Mouse (Mus musculus) embryonic facial prominence, embryonic 15.5 days (tissue): ENCODE results near the gene Myoz2. TPM values are rescaled to one million over a fixed set of nuclear protein-coding genes. Genes with fewer than 3 reads are reported as not detected.

Experiments used
- ATAC-seq: fragments of 200-750 bp; cut with Nextera tagmentation; 2 replicates; pipeline ENCODE4 v1.8.0; 2017; ENCODE audit warnings: low read depth, moderate TSS enrichment; ENCODE audit not compliant: insufficient number of reproducible peaks, low FRiP score, low TSS enrichment
- H3K27ac ChIP-seq: fragments of 300-500 bp; sonication (generic); replicated peaks from 2 replicates; pipeline ENCODE4 v1.5.1; 2015; ENCODE audit warnings: mild to moderate bottlenecking, inconsistent platforms
- H3K27me3 ChIP-seq: fragments of 300-500 bp; sonication (generic); 2 replicates; pipeline ENCODE4 v1.6.1; 2015; ENCODE audit warnings: inconsistent platforms
- H3K36me3 ChIP-seq: fragments of 300-500 bp; sonication (generic); 2 replicates; pipeline ENCODE4 v1.6.1; 2015; ENCODE audit warnings: mild to moderate bottlenecking, inconsistent platforms
- H3K4me1 ChIP-seq: fragments of 300-500 bp; sonication (generic); 2 replicates; pipeline ENCODE4 v1.6.1; 2015; ENCODE audit warnings: inconsistent platforms
- H3K4me2 ChIP-seq: fragments of 300-500 bp; sonication (generic); replicated peaks from 2 replicates; pipeline ENCODE4 v1.6.1; 2015; ENCODE audit warnings: mild to moderate bottlenecking, inconsistent platforms
- H3K4me3 ChIP-seq: fragments of 300-500 bp; sonication (generic); replicated peaks from 2 replicates; pipeline ENCODE4 v1.5.1; 2015; ENCODE audit warnings: mild to moderate bottlenecking, inconsistent platforms
- H3K9ac ChIP-seq: fragments of 300-500 bp; sonication (generic); 2 replicates; pipeline ENCODE4 v1.6.1; 2015; ENCODE audit warnings: inconsistent platforms
- H3K9me3 ChIP-seq: fragments of 300-500 bp; sonication (generic); replicated peaks from 2 replicates; pipeline ENCODE4 v1.6.1; 2016; ENCODE audit warnings: inconsistent platforms
- WGBS: fragments of 180-500 bp; shearing (Covaris S2); methylation state at CpG from one replicate; pipeline ENCODE4 v1.1.7; 2015; 5-methylcytosine and 5-hydroxymethylcytosine counted together
- polyA plus RNA-seq: library from polyadenylated mRNA; unstranded; fragments of >200 nt; fragmentation: Nextera tagmentation; extraction: Ambion mirVana; gene quantifications from 2 replicates; pipeline ENCODE4 v1.2.1, GENCODE M21; 2015

The Myoz2 gene
- polyA plus RNA-seq, 1 experiment from 2014 or later, result 31.8 TPM

DNA sequence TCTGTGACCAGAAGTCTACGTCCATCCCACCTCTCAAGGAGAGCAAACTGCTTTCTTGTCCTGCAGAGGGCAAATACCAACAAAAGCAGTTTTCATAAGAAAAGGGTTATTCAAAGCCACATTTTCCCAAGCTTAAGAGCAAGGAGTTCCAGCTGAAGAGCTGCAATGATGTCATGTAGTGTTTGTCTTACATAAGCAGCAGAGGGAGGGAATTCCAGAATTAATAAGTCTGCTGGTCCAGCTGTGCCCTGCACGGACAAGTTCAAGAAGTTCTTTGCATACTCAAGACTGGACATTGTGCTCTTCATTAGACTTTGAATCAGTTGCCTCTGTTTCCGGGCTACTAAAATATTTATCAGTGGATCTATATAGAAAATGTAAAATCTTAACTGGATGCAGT, 33.8 kb downstream of the Myoz2 start:
- no peak for ATAC-seq
- WGBS, result 74% methylated on average over 3 of the region's 3 CpGs
- no peak overlapping the region for H3K4me3 ChIP-seq
- no peak overlapping the region for H3K9ac ChIP-seq
- no peaks in the 10 kb centered on the region for H3K9me3 ChIP-seq
- H3K27ac ChIP-seq, result no peak overlapping the region
- H3K27me3 ChIP-seq, result no peaks in the 10 kb centered on the region
- no peak overlapping the region for H3K4me2 ChIP-seq
- H3K4me1 ChIP-seq, result no peaks in the 10 kb centered on the region
- H3K36me3 ChIP-seq, result no peaks in the 10 kb centered on the region

DNA sequence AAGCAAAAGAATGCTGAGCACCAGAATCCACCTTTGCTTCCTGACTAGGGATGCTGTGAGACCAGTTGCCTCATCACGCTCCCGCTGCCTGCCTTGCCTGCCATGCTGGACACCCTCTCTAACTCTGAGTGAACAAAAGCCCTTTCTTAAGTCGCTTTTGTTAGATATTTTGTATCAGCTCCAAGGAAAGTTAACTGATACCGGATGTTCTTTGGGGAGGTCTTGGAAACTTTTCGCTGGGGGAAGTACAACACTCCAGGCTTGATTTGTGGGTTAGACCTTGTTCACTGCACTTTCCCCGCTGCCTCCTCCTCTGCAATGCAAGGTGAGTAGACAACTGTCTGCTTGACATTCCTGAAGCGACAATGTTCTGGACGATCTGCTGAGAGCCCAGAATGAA, 36.3 kb downstream of the Myoz2 start:
- no peaks in the 10 kb centered on the region for H3K9me3 ChIP-seq
- H3K36me3 ChIP-seq, result no peaks in the 10 kb centered on the region
- no peak for ATAC-seq
- no peak overlapping the region for H3K9ac ChIP-seq
- no peaks in the 10 kb centered on the region for H3K27me3 ChIP-seq
- H3K27ac ChIP-seq, result no peak overlapping the region
- no peak overlapping the region for H3K4me2 ChIP-seq
- WGBS, result 50% methylated on average over 8 of the region's 8 CpGs
- H3K4me1 ChIP-seq, result no peaks in the 10 kb centered on the region
- no peak overlapping the region for H3K4me3 ChIP-seq

DNA sequence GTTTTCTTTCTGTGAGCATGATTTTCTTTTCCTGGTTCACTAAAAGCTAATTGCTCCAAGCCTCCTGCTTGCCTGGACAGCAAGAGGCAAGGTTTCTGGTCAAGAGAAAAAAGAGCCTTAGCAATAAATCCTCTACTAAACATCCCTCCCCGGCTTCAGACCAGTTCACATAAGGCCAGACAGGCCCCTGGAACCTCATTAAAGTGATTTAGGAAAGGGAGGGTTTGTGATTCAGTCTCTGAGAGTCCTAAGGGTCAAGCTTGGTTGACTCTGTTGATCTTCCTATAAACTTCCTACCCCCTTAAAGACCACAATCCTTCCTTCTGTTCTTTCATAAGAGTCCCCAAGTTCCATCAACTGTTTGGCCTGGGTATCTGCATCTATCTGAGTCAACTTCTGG, 37.8 kb downstream of the Myoz2 start:
- H3K4me1 ChIP-seq, result no peaks in the 10 kb centered on the region
- 75% methylated on average over 1 of the region's 1 CpGs for WGBS
- H3K9me3 ChIP-seq, result no peaks in the 10 kb centered on the region
- no peak overlapping the region for H3K27ac ChIP-seq
- no peaks in the 10 kb centered on the region for H3K27me3 ChIP-seq
- ATAC-seq, result no peak
- no peak overlapping the region for H3K9ac ChIP-seq
- H3K36me3 ChIP-seq, result no peaks in the 10 kb centered on the region
- no peak overlapping the region for H3K4me3 ChIP-seq
- no peak overlapping the region for H3K4me2 ChIP-seq

DNA sequence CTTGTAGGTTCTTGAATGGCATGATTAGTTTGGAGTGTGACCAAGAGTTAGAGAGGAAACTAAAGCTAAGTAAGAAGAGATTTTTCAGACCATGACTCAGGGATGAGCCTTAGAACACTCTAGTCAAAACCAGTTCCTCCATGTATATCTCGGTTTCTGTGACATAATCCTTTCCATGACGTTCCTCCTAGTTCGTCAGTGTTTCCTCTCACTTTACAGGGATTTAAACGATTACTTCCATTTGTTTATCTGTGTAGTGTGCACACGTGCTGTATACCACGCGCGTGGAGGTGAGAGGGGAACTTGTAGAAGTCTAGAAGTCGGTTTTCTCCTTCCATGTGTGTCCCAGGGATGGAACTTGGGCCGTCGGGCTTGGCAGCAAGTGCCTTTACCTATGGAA, 47.9 kb downstream of the Myoz2 start:
- Histone ChIP-seq H3K27me3 (no peaks in the 10 kb centered on the region), H3K4me1 (peaks cover 11% of the 10 kb centered on the region; the same call in 1 of the 2 replicates), H3K4me2 (no peak overlapping the region), H3K9me3 (no peaks in the 10 kb centered on the region), H3K9ac (no peak overlapping the region), H3K27ac (no peak overlapping the region), H3K36me3 (no peaks in the 10 kb centered on the region), H3K4me3 (no peak overlapping the region)
- no peak for ATAC-seq
- 79% methylated on average over 11 of the region's 11 CpGs for WGBS

DNA sequence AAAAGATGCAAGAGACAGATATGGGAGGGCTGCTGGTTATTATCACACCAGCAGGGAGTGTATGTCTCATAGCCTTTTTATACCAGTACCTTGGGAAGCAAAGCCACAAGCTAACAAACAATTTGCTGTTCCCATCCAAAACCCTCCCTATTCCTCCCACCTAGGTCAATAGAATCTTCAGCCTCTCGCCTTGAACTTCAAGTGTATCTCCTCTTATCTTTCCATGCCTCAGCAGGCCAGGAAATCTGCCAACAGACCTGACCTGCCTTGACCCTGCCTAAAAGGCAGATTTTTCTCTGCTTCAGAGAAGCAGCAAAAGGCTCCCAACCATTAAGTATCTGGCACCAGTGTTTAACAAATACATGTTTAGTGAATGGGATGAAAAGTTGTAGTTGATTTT, 48.4 kb downstream of the Myoz2 start:
- no peak overlapping the region for H3K4me2 ChIP-seq
- no peak overlapping the region for H3K27ac ChIP-seq
- ATAC-seq, result no peak
- H3K9me3 ChIP-seq, result no peaks in the 10 kb centered on the region
- no peak overlapping the region for H3K9ac ChIP-seq
- no peaks in the 10 kb centered on the region for H3K27me3 ChIP-seq
- no peak overlapping the region for H3K4me3 ChIP-seq
- H3K4me1 ChIP-seq, result peaks cover 11% of the 10 kb centered on the region; the same call in 1 of the 2 replicates
- 55% methylated on average over 1 of the region's 1 CpGs for WGBS
- H3K36me3 ChIP-seq, result no peaks in the 10 kb centered on the region

DNA sequence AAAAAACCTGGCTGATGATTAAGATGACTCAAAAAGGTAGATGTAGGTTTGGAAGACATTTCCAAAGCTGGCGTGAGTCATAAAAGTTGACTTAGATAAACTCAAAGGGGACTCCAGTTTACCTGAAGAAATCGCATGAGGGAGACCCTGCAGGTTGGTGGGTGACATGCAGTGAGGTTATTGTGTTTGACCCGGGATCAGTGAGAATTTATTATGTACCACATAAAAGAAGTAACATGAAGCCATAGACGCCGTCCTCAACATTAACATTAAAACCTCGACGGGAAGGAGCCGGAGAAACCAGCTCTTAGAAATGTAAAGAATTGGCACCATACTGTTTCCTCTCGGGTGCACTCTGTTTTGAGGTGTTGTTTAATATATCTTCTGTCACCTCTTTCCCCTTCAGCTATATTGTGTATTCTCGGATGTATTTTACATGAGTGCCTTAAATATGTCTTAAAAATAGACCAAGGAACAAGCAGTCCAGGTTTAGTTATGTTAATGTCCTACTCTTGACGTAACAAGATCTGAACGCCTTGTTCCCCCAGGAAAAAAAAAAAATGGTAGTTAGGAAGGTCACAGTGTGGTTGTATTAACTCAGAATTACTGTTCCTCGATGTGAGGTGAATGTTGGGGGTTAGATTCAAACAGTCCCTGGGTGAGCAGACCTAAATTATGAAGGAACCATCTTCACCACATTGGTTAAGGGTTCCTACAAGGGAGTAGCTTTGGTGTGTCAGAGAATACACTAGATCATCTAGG, 49.5 kb downstream of the Myoz2 start:
- no peaks in the 10 kb centered on the region for H3K9me3 ChIP-seq
- H3K4me2 ChIP-seq, result peak overlapping the region; percentile 63
- H3K27ac ChIP-seq, result peak overlapping the region; percentile 91
- H3K36me3 ChIP-seq, result no peaks in the 10 kb centered on the region
- 13% methylated on average over 13 of the region's 13 CpGs for WGBS
- H3K4me1 ChIP-seq, result peaks cover 11% of the 10 kb centered on the region; the same call in 1 of the 2 replicates
- no peak for ATAC-seq
- H3K9ac ChIP-seq, result peak overlapping the region; percentile 85
- H3K4me3 ChIP-seq, result peak overlapping the region; percentile 64
- no peaks in the 10 kb centered on the region for H3K27me3 ChIP-seq

DNA sequence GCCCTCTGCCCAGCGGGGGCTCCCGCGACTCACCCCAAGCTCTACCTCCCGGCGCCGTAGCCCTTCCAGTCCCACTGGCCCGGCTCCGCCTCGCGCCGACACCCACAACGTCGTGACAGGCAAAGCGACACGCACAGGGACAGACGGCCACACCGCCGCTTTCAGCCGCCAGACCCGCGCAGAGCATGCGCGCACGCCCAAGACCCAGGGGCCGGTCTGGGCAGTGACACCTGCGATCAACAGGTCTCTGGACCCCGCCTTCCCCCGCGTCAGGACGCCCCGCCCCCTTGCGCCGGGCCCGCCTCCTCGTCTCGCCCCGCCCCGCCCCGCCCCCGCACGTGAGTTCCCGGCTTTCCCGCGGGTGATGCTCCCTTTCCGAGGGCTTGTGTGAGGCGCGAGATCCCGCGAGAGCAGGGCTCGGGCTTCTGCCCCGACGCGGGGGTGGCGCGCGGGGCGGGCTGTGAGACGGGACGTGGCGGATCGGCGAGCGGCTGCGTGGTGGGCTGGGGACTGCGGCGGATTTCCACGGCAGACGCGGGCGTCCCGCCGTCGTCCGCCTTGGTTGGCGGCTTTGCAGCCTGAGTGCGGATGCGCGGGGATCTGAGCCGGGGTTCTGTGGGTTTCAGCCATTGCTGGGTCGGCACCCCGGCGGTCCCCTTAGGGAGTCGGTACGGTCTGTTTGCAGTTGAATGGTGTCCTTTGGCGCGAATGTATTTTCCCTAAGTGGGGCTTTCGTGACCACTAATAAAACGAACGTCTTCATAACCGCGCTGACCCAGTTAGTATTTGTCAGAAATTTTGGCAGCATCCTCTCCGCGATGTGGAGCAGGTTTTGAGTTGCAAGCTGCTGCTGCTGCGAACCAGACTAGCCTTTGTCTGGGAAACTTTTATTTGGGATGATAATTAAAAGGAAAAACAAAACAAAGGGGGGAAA, 50.3 kb downstream of the Myoz2 start, which contains the start of gene Usp53:
Usp53 (minus strand) TSS at position 262 of the 934 bp plus-strand sequence.
- ATAC-seq, result peak; percentile 97
- WGBS, result under 1% methylated on average over 94 of the region's 94 CpGs
- Histone ChIP-seq H3K4me2 (peak within 1 kb of the TSS; percentile 63), H3K36me3 (no peaks in the 10 kb centered on the region), H3K9me3 (no peaks in the 10 kb centered on the region), H3K4me1 (peaks cover 11% of the 10 kb centered on the region; the same call in 1 of the 2 replicates), H3K9ac (peak within 1 kb of the TSS; percentile 85), H3K4me3 (peak within 1 kb of the TSS; percentile 64), H3K27me3 (no peaks in the 10 kb centered on the region), H3K27ac (peak within 1 kb of the TSS; percentile 91)

DNA sequence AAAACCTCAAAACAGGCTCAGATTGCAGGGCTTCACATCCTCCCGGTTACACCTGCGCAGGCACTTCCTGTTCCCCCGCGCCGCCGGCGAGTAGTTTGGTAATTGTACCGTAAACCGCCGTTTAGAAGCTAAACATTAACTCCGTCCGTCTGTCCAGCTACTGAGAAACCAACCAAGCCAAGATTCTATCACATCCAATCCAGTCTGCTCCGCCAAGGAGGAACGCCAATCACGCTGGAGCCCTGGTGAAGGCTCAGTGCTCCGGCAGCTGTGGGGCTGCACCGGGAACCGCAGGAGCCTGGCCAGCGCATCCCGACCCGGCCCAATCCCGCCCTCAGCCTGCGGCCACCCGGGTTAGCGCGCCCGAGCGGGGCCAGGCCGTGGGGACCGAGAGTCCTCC, 51.0 kb downstream of the Myoz2 start:
- no peaks in the 10 kb centered on the region for H3K27me3 ChIP-seq
- no peaks in the 10 kb centered on the region for H3K9me3 ChIP-seq
- peak; percentile 84 for ATAC-seq
- peaks cover 11% of the 10 kb centered on the region; the same call in 1 of the 2 replicates for H3K4me1 ChIP-seq
- peak overlapping the region; percentile 63 for H3K4me2 ChIP-seq
- H3K4me3 ChIP-seq, result peak overlapping the region; percentile 64
- H3K27ac ChIP-seq, result peak overlapping the region; percentile 89
- under 1% methylated on average over 26 of the region's 30 CpGs for WGBS
- H3K36me3 ChIP-seq, result no peaks in the 10 kb centered on the region
- H3K9ac ChIP-seq, result peak overlapping the region; percentile 37

DNA sequence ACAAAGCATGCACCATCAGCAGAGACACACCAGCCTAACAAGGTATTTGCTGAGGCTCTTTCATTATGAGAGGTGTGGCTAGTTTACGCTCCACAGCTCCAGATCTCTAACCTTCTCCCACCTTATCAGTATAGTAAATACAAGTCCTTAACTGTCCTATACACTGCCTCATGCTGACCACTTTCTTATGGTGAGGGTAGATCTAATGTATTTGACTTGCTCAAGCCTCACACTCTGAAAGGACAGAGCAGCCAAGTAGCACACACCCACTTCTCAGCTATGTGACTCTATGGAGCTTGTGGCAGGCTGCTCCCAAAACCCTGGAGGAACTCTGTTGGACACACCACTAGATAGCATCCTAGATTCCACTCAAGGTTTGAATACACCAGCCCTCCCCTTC, 58.9 kb downstream of the Myoz2 start:
- no peaks in the 10 kb centered on the region for H3K27me3 ChIP-seq
- H3K4me2 ChIP-seq, result no peak overlapping the region
- no peak overlapping the region for H3K9ac ChIP-seq
- H3K4me1 ChIP-seq, result no peaks in the 10 kb centered on the region
- H3K4me3 ChIP-seq, result no peak overlapping the region
- ATAC-seq, result no peak
- H3K27ac ChIP-seq, result no peak overlapping the region
- WGBS, result 89% methylated on average over 1 of the region's 1 CpGs
- H3K9me3 ChIP-seq, result no peaks in the 10 kb centered on the region
- no peaks in the 10 kb centered on the region for H3K36me3 ChIP-seq

DNA sequence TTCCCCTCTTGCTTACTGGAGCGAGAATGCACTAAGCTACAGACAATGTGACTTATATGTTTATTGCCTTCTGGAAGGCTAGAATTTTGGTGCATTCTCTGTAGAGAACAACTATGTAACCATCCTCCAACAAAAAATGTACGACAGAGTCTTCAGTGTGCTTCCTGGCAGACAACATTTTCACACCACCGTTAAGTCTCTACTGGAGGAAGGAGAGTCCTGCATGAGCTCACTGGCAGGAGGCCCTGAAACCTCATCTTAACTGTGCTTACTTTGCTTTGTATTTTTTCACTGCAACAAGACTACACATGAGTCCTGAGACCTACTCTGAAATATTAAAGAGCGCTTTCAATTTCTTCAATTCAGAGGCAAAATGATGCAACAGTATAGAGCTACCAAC, 59.5 kb downstream of the Myoz2 start:
- ATAC-seq, result no peak
- H3K4me3 ChIP-seq, result no peak overlapping the region
- no peaks in the 10 kb centered on the region for H3K9me3 ChIP-seq
- no peak overlapping the region for H3K4me2 ChIP-seq
- H3K36me3 ChIP-seq, result no peaks in the 10 kb centered on the region
- no peak overlapping the region for H3K27ac ChIP-seq
- no peak overlapping the region for H3K9ac ChIP-seq
- 82% methylated on average over 4 of the region's 4 CpGs for WGBS
- H3K4me1 ChIP-seq, result no peaks in the 10 kb centered on the region
- no peaks in the 10 kb centered on the region for H3K27me3 ChIP-seq

DNA sequence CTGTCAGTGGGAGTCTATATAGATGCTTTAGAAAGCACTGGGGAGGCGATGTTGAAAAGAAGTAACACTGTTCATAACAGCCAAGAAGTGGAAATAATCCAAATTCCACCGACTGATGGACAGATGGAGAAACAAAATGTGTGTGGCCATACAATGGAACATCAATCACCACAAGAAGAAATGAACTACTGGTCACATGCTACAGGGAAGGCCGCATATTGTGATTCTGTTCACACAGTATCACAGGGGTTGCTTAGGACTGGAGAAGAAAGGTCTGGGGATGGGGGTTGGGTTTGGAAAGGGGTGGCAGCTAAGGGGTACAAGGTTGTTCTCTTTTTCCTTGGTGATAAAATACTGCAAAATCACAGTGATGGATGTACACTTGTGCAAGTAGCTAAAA, 60.0 kb downstream of the Myoz2 start:
- Histone ChIP-seq H3K4me2 (no peak overlapping the region), H3K4me1 (no peaks in the 10 kb centered on the region), H3K27ac (no peak overlapping the region), H3K9ac (no peak overlapping the region), H3K27me3 (no peaks in the 10 kb centered on the region), H3K4me3 (no peak overlapping the region), H3K9me3 (no peaks in the 10 kb centered on the region), H3K36me3 (no peaks in the 10 kb centered on the region)
- WGBS, result 88% methylated on average over 3 of the region's 3 CpGs
- no peak for ATAC-seq
